ENCODE assay signal across 10 mouse cellular contexts in the genomic region with DNA sequence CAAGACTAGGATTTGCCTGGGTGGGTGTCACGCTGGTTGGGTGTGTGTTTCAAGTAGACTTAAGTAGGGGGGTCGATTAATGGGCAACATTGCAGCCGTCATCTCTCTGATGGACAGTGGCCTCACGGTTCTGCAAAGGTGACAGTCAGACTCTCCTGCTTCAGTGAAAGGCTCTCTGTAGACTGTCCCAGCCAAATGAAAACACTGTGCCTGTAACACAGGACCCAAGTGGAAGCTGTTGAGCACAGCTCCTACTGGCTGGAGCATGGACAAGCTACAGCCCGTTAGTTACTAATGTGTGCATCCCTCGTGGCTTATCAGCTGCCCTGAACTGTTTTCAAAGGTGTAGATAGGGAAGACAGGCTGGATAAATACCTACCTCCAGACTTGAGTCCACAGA. TPM values are rescaled to one million over a fixed set of nuclear protein-coding genes. Genes with fewer than 3 reads are reported as not detected.
DNase-seq lines count a peak whose midpoint lies in the region; ATAC-seq lines count a peak whose summit lies in the region.
"Had no signal": no experiment of that assay in that cellular context is flagged by ENCODE, and none has a peak within 500 bp of the region (broad histone marks: within the 10 kb centered on the region; RNA-seq: fewer than 3 reads in every experiment).

No protein-coding gene starts in this region.

- 0 out of 2 replicates have a peak, but pooled peaks cover 3% of the 10 kb centered on the region for H3K4me1 ChIP-seq in liver, embryonic 12.5 days
- H3K4me1 ChIP-seq in forebrain, embryonic 13.5 days = peaks cover 76% of the 10 kb centered on the region
- H3K4me1 ChIP-seq in hindbrain, embryonic 14.5 days (replicated peaks; ENCODE audit: control insufficient read depth, insufficient read depth, low read length) = peaks cover 49% of the 10 kb centered on the region
- peaks cover 30% of the 10 kb centered on the region for H3K4me1 ChIP-seq in neural tube, embryonic 14.5 days (ENCODE audit: control insufficient read depth, insufficient read depth, low read length)

- no peak for DNase-seq in liver
- no peak for DNase-seq in hindbrain, embryonic 14.5 days (ENCODE audit: low spot score)
- no peak for DNase-seq in cerebellum, postnatal 14 days
- no peak for DNase-seq in cerebellum, adult 8-10 months
- no peak for DNase-seq in cerebellum, postnatal 25 days

- peak overlapping the region; percentile 41 for H3K4me2 ChIP-seq in liver, embryonic 12.5 days
- peak overlapping the region; percentile 67 for H3K4me2 ChIP-seq in forebrain, embryonic 13.5 days
- peak overlapping the region; percentile 57 for H3K4me2 ChIP-seq in hindbrain, embryonic 14.5 days (replicated peaks)
- H3K4me2 ChIP-seq in neural tube, embryonic 14.5 days (ENCODE audit: low read depth, low read length) = peak overlapping the region; percentile 63

- H3K27ac ChIP-seq in liver, embryonic 12.5 days = no peak overlapping the region
- peak overlapping the region; percentile 91 for H3K27ac ChIP-seq in forebrain, embryonic 13.5 days
- no peak overlapping the region for H3K27ac ChIP-seq in hindbrain, embryonic 14.5 days
- H3K27ac ChIP-seq in neural tube, embryonic 14.5 days (ENCODE audit: low read depth, low read length) = no peak overlapping the region

- H3K9ac ChIP-seq in liver, embryonic 12.5 days = no peak overlapping the region
- H3K9ac ChIP-seq in forebrain, embryonic 13.5 days = peak overlapping the region; percentile 68
- H3K9ac ChIP-seq in hindbrain, embryonic 14.5 days = no peak overlapping the region
- H3K9ac ChIP-seq in neural tube, embryonic 14.5 days (replicated peaks; ENCODE audit: low read depth, low read length) = no peak overlapping the region

- no peaks in the 10 kb centered on the region for H3K36me3 ChIP-seq in liver, embryonic 12.5 days
- no peaks in the 10 kb centered on the region for H3K36me3 ChIP-seq in forebrain, embryonic 13.5 days (ENCODE audit: poor library complexity, severe bottlenecking)
- no peaks in the 10 kb centered on the region for H3K36me3 ChIP-seq in hindbrain, embryonic 14.5 days (replicated peaks; ENCODE audit: control insufficient read depth, insufficient read depth)
- H3K36me3 ChIP-seq in neural tube, embryonic 14.5 days (ENCODE audit: control insufficient read depth, insufficient read depth, low read length) = no peaks in the 10 kb centered on the region

- H3K27me3 ChIP-seq in liver, embryonic 12.5 days (replicated peaks) = peaks cover 66% of the 10 kb centered on the region
- peaks cover 4% of the 10 kb centered on the region; the same call in 1 of the 2 replicates for H3K27me3 ChIP-seq in forebrain, embryonic 13.5 days
- peaks cover 6% of the 10 kb centered on the region; the same call in 1 of the 2 replicates for H3K27me3 ChIP-seq in hindbrain, embryonic 14.5 days (ENCODE audit: control insufficient read depth, insufficient read depth, low read length)
- no peaks in the 10 kb centered on the region for H3K27me3 ChIP-seq in neural tube, embryonic 14.5 days (ENCODE audit: control insufficient read depth, insufficient read depth, low read length)
- H3K27me3 ChIP-seq: Patski had no signal

- no peaks in the 10 kb centered on the region for H3K9me3 ChIP-seq in liver, embryonic 12.5 days (replicated peaks)
- no peaks in the 10 kb centered on the region for H3K9me3 ChIP-seq in forebrain, embryonic 13.5 days (replicated peaks)
- H3K9me3 ChIP-seq in hindbrain, embryonic 14.5 days (ENCODE audit: control insufficient read depth, low read length) = no peaks in the 10 kb centered on the region
- no peaks in the 10 kb centered on the region for H3K9me3 ChIP-seq in neural tube, embryonic 14.5 days (ENCODE audit: control insufficient read depth, low read length)

- ATAC-seq in liver, embryonic 12.5 days = no peak
- ATAC-seq in forebrain, embryonic 13.5 days = no peak
- no peak for ATAC-seq in hindbrain, embryonic 14.5 days (ENCODE audit: low FRiP score)
- no peak for ATAC-seq in neural tube, embryonic 14.5 days (ENCODE audit: low read depth)
- ATAC-seq: Patski had no signal

- H3K4me3 ChIP-seq in liver, embryonic 12.5 days = peak overlapping the region; percentile 45; the same call in 1 of the 2 replicates
- peak overlapping the region; percentile 60 for H3K4me3 ChIP-seq in forebrain, embryonic 13.5 days
- H3K4me3 ChIP-seq in hindbrain, embryonic 14.5 days (replicated peaks; ENCODE audit: low read length) = peak overlapping the region; percentile 39; the same call in 1 of the 2 replicates
- 0 out of 2 replicates have a peak overlapping the region, but pooled peaks have one; percentile 43 for H3K4me3 ChIP-seq in neural tube, embryonic 14.5 days (ENCODE audit: low read depth, low read length)

- WGBS in liver, embryonic 12.5 days (ENCODE audit: insufficient replicate concordance) = 47% methylated on average over 6 of the region's 6 CpGs
- 43% methylated on average over 6 of the region's 6 CpGs for WGBS in forebrain, embryonic 13.5 days
- 44% methylated on average over 6 of the region's 6 CpGs for WGBS in hindbrain, embryonic 14.5 days
- WGBS in neural tube, embryonic 14.5 days = 36% methylated on average over 6 of the region's 6 CpGs

RNA-seq across cellular contexts. Expression of gene Ackr3, which starts 3.5 kb away (rescaled TPM):
- 9.0 and 10.4 TPM in 2 replicates for polyA plus RNA-seq in liver, embryonic 12.5 days (2016; fragmentation: Nextera tagmentation; extraction: Ambion mirVana)
- polyA plus RNA-seq in forebrain, embryonic 13.5 days (2015; fragmentation: Nextera tagmentation; extraction: Ambion mirVana) = 28.5 and 29.1 TPM in 2 replicates
- polyA plus RNA-seq in hindbrain, embryonic 14.5 days (2014; fragmentation: Nextera tagmentation; extraction: Ambion mirVana) = 10.3 and 11.1 TPM in 2 replicates
- 8.7 and 10.8 TPM in 2 replicates for polyA plus RNA-seq in neural tube, embryonic 14.5 days (2014; fragmentation: Nextera tagmentation; extraction: Ambion mirVana)

RNA-seq across cellular contexts. Expression of gene Iqca, which starts 54.1 kb away (rescaled TPM):
- polyA plus RNA-seq in liver, embryonic 12.5 days (2016; fragmentation: Nextera tagmentation; extraction: Ambion mirVana) = 0.11 and 0.28 TPM in 2 replicates
- polyA plus RNA-seq in forebrain, embryonic 13.5 days (2015; fragmentation: Nextera tagmentation; extraction: Ambion mirVana) = 0.62 and 0.93 TPM in 2 replicates
- polyA plus RNA-seq in hindbrain, embryonic 14.5 days (2014; fragmentation: Nextera tagmentation; extraction: Ambion mirVana) = 0.86 and 1.8 TPM in 2 replicates
- polyA plus RNA-seq in neural tube, embryonic 14.5 days (2014; fragmentation: Nextera tagmentation; extraction: Ambion mirVana) = 0.70 TPM in 1 of 2 replicates, not detected in the other
- polyA plus RNA-seq: large intestine, adult 2 months had no signal
